Mouse (Mus musculus) limb, embryonic 10.5 days (tissue): Measurements from ENCODE around the gene Synj2. TPM values are rescaled to one million over a fixed set of nuclear protein-coding genes. Genes with fewer than 3 reads are reported as not detected.

ENCODE experiments used
- DNase-seq: peaks from one replicate; pipeline ENCODE4 v3.0.0-alpha.2; 2017; ENCODE audit warnings: low spot score
- H3K27ac ChIP-seq: fragments of 300-500 bp; sonication (generic); 2 replicates; pipeline ENCODE4 v1.5.1; 2016; ENCODE audit warnings: mild to moderate bottlenecking
- H3K27me3 ChIP-seq: fragments of 300-500 bp; sonication (generic); 2 replicates; pipeline ENCODE4 v1.6.1; 2016; ENCODE audit warnings: low read depth, mild to moderate bottlenecking; ENCODE audit not compliant: poor library complexity, severe bottlenecking
- H3K36me3 ChIP-seq: fragments of 300-500 bp; sonication (generic); 2 replicates; pipeline ENCODE4 v1.6.1; 2016; ENCODE audit warnings: mild to moderate bottlenecking, moderate library complexity
- H3K4me1 ChIP-seq: fragments of 300-500 bp; sonication (generic); 2 replicates; pipeline ENCODE4 v1.6.1; 2016
- H3K4me3 ChIP-seq: fragments of 300-500 bp; sonication (generic); 2 replicates; pipeline ENCODE4 v1.5.1; 2016; ENCODE audit warnings: mild to moderate bottlenecking, moderate library complexity
- H3K9me3 ChIP-seq: fragments of 300-500 bp; sonication (generic); replicated peaks from 2 replicates; pipeline ENCODE4 v1.6.1; 2016; ENCODE audit warnings: mild to moderate bottlenecking
- WGBS: fragments of 180-500 bp; shearing (Covaris S2); methylation state at CpG from one replicate; pipeline ENCODE4 v1.1.7; 2016; 5-methylcytosine and 5-hydroxymethylcytosine counted together
- polyA plus RNA-seq: library from polyadenylated mRNA; unstranded; fragments of >200 nt; fragmentation: Nextera tagmentation; extraction: Ambion mirVana; gene quantifications from 2 replicates; pipeline ENCODE4 v1.2.1, GENCODE M21; 2016

Synj2 gene
- polyA plus RNA-seq, 1 experiment from 2014 or later: 1.1 TPM

GRCm38 (mm10) chr17:5968562-5968961 lies 27.5 kb downstream of the Synj2 start:
- H3K4me3 ChIP-seq: no peak overlapping the region
- H3K27me3 ChIP-seq: no peaks in the 10 kb centered on the region
- no peak for DNase-seq
- H3K4me1 ChIP-seq: no peaks in the 10 kb centered on the region
- H3K9me3 ChIP-seq: no peaks in the 10 kb centered on the region
- no peak overlapping the region for H3K27ac ChIP-seq
- WGBS: 54% methylated on average over 6 of the region's 6 CpGs
- H3K36me3 ChIP-seq: no peaks in the 10 kb centered on the region

DNA sequence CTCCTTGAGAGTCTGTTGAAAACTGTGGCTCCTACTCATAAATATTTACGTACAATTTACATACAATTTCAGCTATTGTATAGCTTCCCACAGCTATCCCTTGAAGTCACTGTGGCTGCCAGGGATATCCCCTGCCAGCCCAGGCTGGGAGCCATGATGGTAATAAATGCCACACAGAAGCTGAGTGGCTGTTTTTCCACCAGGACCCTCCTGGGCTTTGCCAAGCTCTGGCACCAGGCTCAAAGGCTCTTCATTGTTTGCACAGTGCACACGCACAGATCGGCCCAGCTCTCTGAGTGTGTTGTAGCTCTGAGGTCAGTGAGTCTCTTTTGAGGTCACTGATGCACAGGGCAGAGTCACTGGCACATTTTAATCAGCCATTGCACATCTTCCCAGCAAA lies 28.2 kb downstream of the Synj2 start:
- H3K27me3 ChIP-seq: no peaks in the 10 kb centered on the region
- H3K36me3 ChIP-seq: no peaks in the 10 kb centered on the region
- 91% methylated on average over 3 of the region's 3 CpGs for WGBS
- H3K9me3 ChIP-seq: no peaks in the 10 kb centered on the region
- H3K27ac ChIP-seq: no peak overlapping the region
- H3K4me1 ChIP-seq: no peaks in the 10 kb centered on the region
- H3K4me3 ChIP-seq: no peak overlapping the region
- DNase-seq: no peak

- no peak overlapping the region for H3K27ac ChIP-seq
- no peaks in the 10 kb centered on the region for H3K27me3 ChIP-seq
- no peak for DNase-seq
- 82% methylated on average over 5 of the region's 5 CpGs for WGBS
- peaks cover 4% of the 10 kb centered on the region for H3K4me1 ChIP-seq
- no peaks in the 10 kb centered on the region for H3K36me3 ChIP-seq
- H3K9me3 ChIP-seq: no peaks in the 10 kb centered on the region
- no peak overlapping the region for H3K4me3 ChIP-seq
These were observed 29.3 kb downstream of the Synj2 start for GRCm38 (mm10) chr17:5970298-5970821.

GRCm38 (mm10) chr17:5973536-5973935 lies 32.5 kb downstream of the Synj2 start:
- Histone ChIP-seq H3K4me1 (peaks cover 24% of the 10 kb centered on the region), H3K36me3 (no peaks in the 10 kb centered on the region), H3K4me3 (no peak overlapping the region), H3K27ac (no peak overlapping the region), H3K9me3 (no peaks in the 10 kb centered on the region), H3K27me3 (no peaks in the 10 kb centered on the region)
- no peak for DNase-seq
- 81% methylated on average over 8 of the region's 8 CpGs for WGBS

GRCm38 (mm10) chr17:5975099-5975977 lies 34.3 kb downstream of the Synj2 start:
- Histone ChIP-seq H3K36me3 (no peaks in the 10 kb centered on the region), H3K27ac (peak overlapping the region; percentile 26), H3K4me1 (peaks cover 24% of the 10 kb centered on the region), H3K9me3 (no peaks in the 10 kb centered on the region), H3K27me3 (no peaks in the 10 kb centered on the region), H3K4me3 (no peak overlapping the region)
- DNase-seq: peak; percentile 40
- WGBS: 40% methylated on average over 23 of the region's 23 CpGs

- Histone ChIP-seq H3K27ac (peak overlapping the region; percentile 26; the same call in 1 of the 2 replicates), H3K4me1 (peaks cover 24% of the 10 kb centered on the region), H3K36me3 (no peaks in the 10 kb centered on the region), H3K9me3 (no peaks in the 10 kb centered on the region), H3K27me3 (no peaks in the 10 kb centered on the region), H3K4me3 (no peak overlapping the region)
- DNase-seq: no peak
- 79% methylated on average over 20 of the region's 20 CpGs for WGBS
These were observed 35.4 kb downstream of the Synj2 start for GRCm38 (mm10) chr17:5976221-5977055.

- H3K27me3 ChIP-seq: no peaks in the 10 kb centered on the region
- H3K4me3 ChIP-seq: no peak overlapping the region
- 60% methylated on average over 16 of the region's 16 CpGs for WGBS
- no peak overlapping the region for H3K27ac ChIP-seq
- H3K9me3 ChIP-seq: no peaks in the 10 kb centered on the region
- DNase-seq: no peak
- H3K4me1 ChIP-seq: peaks cover 24% of the 10 kb centered on the region
- H3K36me3 ChIP-seq: no peaks in the 10 kb centered on the region
These were observed 36.2 kb downstream of the Synj2 start for GRCm38 (mm10) chr17:5977056-5977920.

DNA sequence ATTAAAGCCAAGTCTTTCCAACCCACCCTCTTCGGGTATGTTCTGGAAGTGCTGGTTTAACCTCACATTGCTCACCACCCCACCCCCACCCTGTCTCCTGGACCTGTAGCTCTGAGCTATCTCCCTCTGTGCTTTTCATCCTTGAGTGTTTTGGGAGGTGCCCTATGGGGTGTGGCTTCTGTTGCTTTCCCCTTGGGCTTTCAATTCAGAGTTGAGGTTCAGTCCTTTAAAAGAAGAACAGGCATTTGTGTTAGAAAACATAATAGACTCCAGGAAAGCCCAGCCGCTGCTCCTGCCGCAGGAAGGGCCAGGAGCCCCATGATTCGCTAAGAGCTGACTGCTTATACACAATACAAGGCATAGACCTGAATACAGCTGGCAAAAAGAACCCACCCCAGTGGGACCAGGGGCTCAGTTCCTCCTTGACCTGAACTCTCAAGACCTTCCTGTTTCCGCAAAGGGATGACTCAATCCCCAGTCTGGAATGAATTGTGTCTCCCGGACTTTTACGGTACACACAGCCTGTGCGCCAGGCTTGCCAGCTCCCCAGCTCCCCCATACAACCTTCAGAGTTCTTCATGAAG lies 36.9 kb downstream of the Synj2 start:
- no peak for DNase-seq
- Histone ChIP-seq H3K27ac (0 out of 2 replicates have a peak overlapping the region, but pooled peaks have one; percentile 9), H3K36me3 (no peaks in the 10 kb centered on the region), H3K4me3 (no peak overlapping the region), H3K27me3 (no peaks in the 10 kb centered on the region), H3K9me3 (no peaks in the 10 kb centered on the region), H3K4me1 (peaks cover 24% of the 10 kb centered on the region)
- 83% methylated on average over 8 of the region's 8 CpGs for WGBS

- Histone ChIP-seq H3K27ac (0 out of 2 replicates have a peak overlapping the region, but pooled peaks have one; percentile 9), H3K36me3 (no peaks in the 10 kb centered on the region), H3K27me3 (no peaks in the 10 kb centered on the region), H3K9me3 (no peaks in the 10 kb centered on the region), H3K4me1 (peaks cover 24% of the 10 kb centered on the region), H3K4me3 (no peak overlapping the region)
- DNase-seq: no peak
- 82% methylated on average over 10 of the region's 10 CpGs for WGBS
These were observed 37.5 kb downstream of the Synj2 start for GRCm38 (mm10) chr17:5978505-5979077.

DNA sequence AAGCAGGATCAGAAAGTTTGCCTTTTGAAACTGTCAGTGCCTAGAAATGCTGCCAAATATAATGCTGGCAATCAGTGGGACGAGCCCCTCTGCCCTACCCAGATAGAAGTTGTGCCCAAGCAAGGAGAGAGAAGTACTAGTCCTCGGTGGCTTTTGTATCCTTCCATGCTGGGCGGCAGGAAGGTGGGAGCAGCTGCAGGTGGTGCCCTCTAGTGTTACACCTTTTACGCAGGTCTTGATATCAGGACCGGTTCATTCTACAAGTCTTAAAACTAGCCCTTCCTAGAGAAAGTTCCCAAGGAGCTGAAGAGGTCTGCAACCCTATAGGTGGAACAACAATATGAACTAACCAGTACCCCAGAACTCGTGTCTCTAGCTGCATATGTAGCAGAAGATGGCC lies 39.8 kb downstream of the Synj2 start:
- Histone ChIP-seq H3K9me3 (no peaks in the 10 kb centered on the region), H3K27ac (no peak overlapping the region), H3K4me1 (peaks cover 14% of the 10 kb centered on the region), H3K36me3 (no peaks in the 10 kb centered on the region), H3K27me3 (0 out of 2 replicates have a peak, but pooled peaks cover 4% of the 10 kb centered on the region), H3K4me3 (no peak overlapping the region)
- WGBS: 38% methylated on average over 6 of the region's 6 CpGs
- no peak for DNase-seq

DNA sequence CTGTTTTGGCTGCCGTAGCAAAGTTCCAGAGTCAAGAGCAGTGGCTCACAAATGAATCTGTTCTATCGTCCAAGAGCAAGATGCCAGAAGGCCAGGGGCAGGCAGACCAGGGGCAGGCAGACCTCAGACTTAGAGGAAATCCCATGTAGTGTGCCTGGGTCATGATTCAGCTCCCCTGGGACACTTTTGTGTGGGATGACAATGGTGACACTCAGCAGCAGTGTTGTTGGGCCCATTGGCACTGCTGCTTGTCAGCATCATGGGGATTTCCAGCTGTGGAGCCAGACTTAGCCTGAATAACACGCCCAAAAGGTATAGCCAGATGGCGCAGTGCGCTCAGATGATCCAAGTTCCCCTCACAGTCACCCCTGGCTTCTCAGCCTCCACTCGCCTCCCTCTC lies 42.1 kb downstream of the Synj2 start:
- Histone ChIP-seq H3K4me3 (no peak overlapping the region), H3K27ac (no peak overlapping the region), H3K4me1 (peaks cover 18% of the 10 kb centered on the region), H3K27me3 (0 out of 2 replicates have a peak, but pooled peaks cover 4% of the 10 kb centered on the region), H3K9me3 (no peaks in the 10 kb centered on the region), H3K36me3 (no peaks in the 10 kb centered on the region)
- WGBS: 86% methylated on average over 6 of the region's 6 CpGs
- no peak for DNase-seq
